16 mouse cellular contexts compared by ENCODE assay signal in the genomic region with DNA sequence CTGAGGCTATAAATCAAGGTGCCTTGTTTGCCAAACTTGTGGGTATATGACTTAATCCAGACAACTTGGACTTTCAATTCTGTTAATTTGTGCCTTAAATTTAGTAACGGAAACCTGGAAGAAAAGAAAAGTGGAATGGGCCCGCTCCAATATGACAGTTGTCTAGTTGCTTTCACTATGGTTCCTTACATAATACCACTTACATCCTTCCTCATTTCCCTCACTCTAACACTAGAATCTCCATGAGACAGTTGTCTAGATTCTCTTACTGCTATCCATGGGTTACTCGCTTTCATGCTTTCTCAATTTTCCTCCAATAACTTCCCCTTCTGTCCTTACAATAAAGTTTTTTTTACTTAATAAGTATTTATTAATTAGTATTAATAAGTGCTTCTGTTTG.
DNase-seq lines count a peak whose midpoint lies in the region; ATAC-seq lines count a peak whose summit lies in the region.
"Had no signal": no experiment of that assay in that cellular context is flagged by ENCODE, and none has a peak within 500 bp of the region (broad histone marks: within the 10 kb centered on the region; RNA-seq: fewer than 3 reads in every experiment).

No protein-coding gene starts in this region.

- peak; percentile 1 for DNase-seq in 416B (ENCODE audit: low read depth)
- no peak for DNase-seq in cerebellum, postnatal 36 days
- DNase-seq in layer of hippocampus, postnatal 14 days (ENCODE audit: low spot score in 2 of 2): no peak
- DNase-seq: adrenal gland, adult 2 months; adrenal gland, postnatal 10 days; adrenal gland, postnatal 25 days; cerebellum, adult 11 months; cerebellum, adult 18-20 months; cerebellum, adult 8-10 months; cerebellum, adult 9-11 months; cerebellum, postnatal 14 days; embryo, embryonic 11 days had no signal

- ATAC-seq in granulocyte monocyte progenitor cell, adult 5-6 weeks (replicated peaks; ENCODE audit: poor library complexity, severe bottlenecking): peak; percentile 99
- ATAC-seq in megakaryocyte progenitor cell, adult 5-6 weeks (replicated peaks; ENCODE audit: poor library complexity): peak; percentile 98
- ATAC-seq: forebrain, embryonic 14.5 days; forebrain, embryonic 16.5 days had no signal
